Mouse (Mus musculus) cerebral cortex, adult 2 months (tissue): ENCODE data around the gene Radil.

Experiments used
- WGBS: fragments of 180-500 bp; shearing (Covaris S2); methylation state at CpG from one replicate; pipeline ENCODE4 v1.1.7; 2018; 5-methylcytosine and 5-hydroxymethylcytosine counted together

Gene Radil

GRCm38 (mm10) chr5:142550706-142551652 is at the start of gene Radil:
Gene Radil (minus strand): TSS chr5:142551098.
- 3% methylated on average over 80 of the region's 80 CpGs for WGBS

GRCm38 (mm10) chr5:142597648-142598390 is 46.9 kb upstream of the Radil start:
- WGBS, result 87% methylated on average over 6 of the region's 6 CpGs

GRCm38 (mm10) chr5:142596723-142597122 is 45.8 kb upstream of the Radil start:
- WGBS, result 72% methylated on average over 6 of the region's 6 CpGs

GRCm38 (mm10) chr5:142595698-142596097 is 44.8 kb upstream of the Radil start:
- WGBS, result 18% methylated on average over 3 of the region's 3 CpGs

GRCm38 (mm10) chr5:142590953-142591616 is 40.2 kb upstream of the Radil start:
- 56% methylated on average over 6 of the region's 6 CpGs for WGBS

GRCm38 (mm10) chr5:142583616-142584126 is 32.8 kb upstream of the Radil start:
- whole genome bisulfite sequencing, result 28% methylated on average over 14 of the region's 14 CpGs

- WGBS, result 15% methylated on average over 5 of the region's 5 CpGs
Measured at GRCm38 (mm10) chr5:142581517-142581916, 30.6 kb upstream of the Radil start.

- WGBS, result 87% methylated on average over 10 of the region's 10 CpGs
Measured at GRCm38 (mm10) chr5:142578192-142578591, 27.3 kb upstream of the Radil start.

GRCm38 (mm10) chr5:142576832-142577231 is 25.9 kb upstream of the Radil start:
- 66% methylated on average over 7 of the region's 7 CpGs for WGBS

- WGBS, result 48% methylated on average over 8 of the region's 8 CpGs
Measured at GRCm38 (mm10) chr5:142574323-142575057, 23.6 kb upstream of the Radil start.

GRCm38 (mm10) chr5:142564606-142565005 is 13.7 kb upstream of the Radil start:
- WGBS, result 91% methylated on average over 1 of the region's 1 CpGs

- 66% methylated on average over 7 of the region's 7 CpGs for WGBS
Measured at GRCm38 (mm10) chr5:142560261-142560660, 9.4 kb upstream of the Radil start.

- 25% methylated on average over 21 of the region's 21 CpGs for WGBS
Measured at GRCm38 (mm10) chr5:142557397-142558067, 6.6 kb upstream of the Radil start.

- 64% methylated on average over 4 of the region's 4 CpGs for WGBS
Measured at GRCm38 (mm10) chr5:142556721-142557120, 5.8 kb upstream of the Radil start.

- WGBS, result 85% methylated on average over 5 of the region's 5 CpGs
Measured at GRCm38 (mm10) chr5:142555866-142556265, 5.0 kb upstream of the Radil start.

- 7% methylated on average over 31 of the region's 31 CpGs for WGBS
Measured at GRCm38 (mm10) chr5:142549961-142550705, 765 bp downstream of the Radil start.

GRCm38 (mm10) chr5:142549441-142549840 is 1.5 kb downstream of the Radil start:
- WGBS, result 71% methylated on average over 9 of the region's 9 CpGs

- WGBS, result 90% methylated on average over 3 of the region's 3 CpGs
Measured at GRCm38 (mm10) chr5:142547066-142547465, 3.8 kb downstream of the Radil start.

GRCm38 (mm10) chr5:142546344-142546743 is 4.6 kb downstream of the Radil start:
- WGBS, result 57% methylated on average over 5 of the region's 5 CpGs
